Mouse (Mus musculus): ENCODE results near the gene Tmem211. TPM values are rescaled to one million over a fixed set of nuclear protein-coding genes. Genes with fewer than 3 reads are reported as not detected.

The Tmem211 gene
- polyA plus RNA-seq, 1 experiment, result 0.07 TPM

DNA sequence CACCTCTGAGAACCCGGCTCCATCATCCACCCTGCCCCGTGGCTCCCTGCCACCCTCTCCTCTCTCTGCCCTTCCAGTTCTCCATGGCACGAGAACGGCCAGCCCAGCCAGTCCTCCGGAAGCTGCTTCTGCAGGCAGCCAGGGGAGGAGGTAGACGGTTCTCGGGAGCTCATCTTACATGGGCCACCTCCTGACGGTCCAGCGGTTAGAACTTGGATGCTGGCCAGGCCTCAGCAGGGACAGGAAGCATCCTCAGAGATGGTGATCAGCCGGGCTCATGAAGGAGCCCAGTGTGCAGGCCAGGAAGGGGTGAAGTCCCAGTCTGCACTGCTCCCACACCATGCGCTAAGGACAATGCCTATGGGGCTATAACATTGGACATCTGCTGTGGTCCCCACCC lies 12.3 kb upstream of the Tmem211 start:
- peak; percentile 29 for DNase-seq (ENCODE audit: low read depth)
- TF ChIP-seq POLR2A (IDR thresholded peaks at IDR 0.05; ENCODE audit: borderline replicate concordance, extremely low read depth, insufficient read depth, insufficient read length, poor library complexity, severe bottlenecking) (no peak), CTCF (IDR thresholded peaks at IDR 0.05; ENCODE audit: borderline replicate concordance, extremely low read depth, insufficient read depth, insufficient read length) (no peak)

DNA sequence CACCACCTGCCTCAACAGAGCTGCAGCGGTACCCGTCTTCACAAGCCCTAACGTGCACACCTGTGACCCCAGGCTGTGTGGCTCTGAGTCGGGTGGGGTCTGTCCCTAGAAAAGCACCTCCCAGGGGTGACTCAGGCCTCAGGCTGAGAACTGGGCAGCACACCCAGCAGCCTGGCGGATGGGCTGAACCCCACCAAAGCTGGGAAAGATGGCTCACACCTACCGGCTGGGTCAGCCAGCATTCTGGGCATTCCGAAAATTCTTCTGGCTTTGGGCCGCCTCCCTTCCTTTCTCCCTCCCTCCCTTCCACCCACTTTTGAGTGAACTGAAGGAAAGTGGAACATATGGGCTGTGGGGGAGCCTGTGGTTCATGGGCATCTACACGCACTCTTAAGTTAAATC lies 11.1 kb upstream of the Tmem211 start:
- TF ChIP-seq POLR2A (IDR thresholded peaks at IDR 0.05; ENCODE audit: borderline replicate concordance, extremely low read depth, insufficient read depth, insufficient read length, poor library complexity, severe bottlenecking), result no peak

GRCm38 (mm10) chr5:113216328-113216960 lies 10.3 kb upstream of the Tmem211 start:
- TF ChIP-seq CTCF (IDR thresholded peaks at IDR 0.05; ENCODE audit: borderline replicate concordance, extremely low read depth, insufficient read depth, insufficient read length) (no peak), POLR2A (IDR thresholded peaks at IDR 0.05; ENCODE audit: borderline replicate concordance, extremely low read depth, insufficient read depth, insufficient read length, poor library complexity, severe bottlenecking) (no peak)
- no peak for DNase-seq (ENCODE audit: low read depth)

More for the DNA sequence above, 11.1 kb upstream of the Tmem211 start:
- no peak for DNase-seq (ENCODE audit: low read depth)

DNA sequence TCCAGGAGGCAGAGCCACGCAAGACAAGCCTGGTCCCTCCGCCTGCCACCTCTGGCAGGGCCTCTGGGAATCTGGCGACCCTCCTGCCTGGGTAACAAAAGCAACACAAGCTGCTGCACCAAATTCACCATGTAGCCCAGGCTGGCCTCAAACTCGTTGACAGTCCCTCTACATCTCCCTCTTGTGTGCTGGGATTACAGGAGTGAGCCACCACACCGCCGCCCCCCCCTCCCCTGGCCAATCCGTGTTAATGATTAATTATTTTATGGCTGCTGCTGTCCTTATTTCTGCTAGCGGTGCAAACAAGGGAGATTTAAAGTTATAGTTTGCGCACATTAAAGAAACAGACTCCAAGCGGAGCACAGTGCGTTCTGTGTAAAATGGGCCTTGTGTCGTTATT lies 9.6 kb upstream of the Tmem211 start:
- TF ChIP-seq CTCF (IDR thresholded peaks at IDR 0.05; ENCODE audit: borderline replicate concordance, extremely low read depth, insufficient read depth, insufficient read length) (no peak), POLR2A (IDR thresholded peaks at IDR 0.05; ENCODE audit: borderline replicate concordance, extremely low read depth, insufficient read depth, insufficient read length, poor library complexity, severe bottlenecking) (no peak)
- DNase-seq (ENCODE audit: low read depth), result no peak

DNA sequence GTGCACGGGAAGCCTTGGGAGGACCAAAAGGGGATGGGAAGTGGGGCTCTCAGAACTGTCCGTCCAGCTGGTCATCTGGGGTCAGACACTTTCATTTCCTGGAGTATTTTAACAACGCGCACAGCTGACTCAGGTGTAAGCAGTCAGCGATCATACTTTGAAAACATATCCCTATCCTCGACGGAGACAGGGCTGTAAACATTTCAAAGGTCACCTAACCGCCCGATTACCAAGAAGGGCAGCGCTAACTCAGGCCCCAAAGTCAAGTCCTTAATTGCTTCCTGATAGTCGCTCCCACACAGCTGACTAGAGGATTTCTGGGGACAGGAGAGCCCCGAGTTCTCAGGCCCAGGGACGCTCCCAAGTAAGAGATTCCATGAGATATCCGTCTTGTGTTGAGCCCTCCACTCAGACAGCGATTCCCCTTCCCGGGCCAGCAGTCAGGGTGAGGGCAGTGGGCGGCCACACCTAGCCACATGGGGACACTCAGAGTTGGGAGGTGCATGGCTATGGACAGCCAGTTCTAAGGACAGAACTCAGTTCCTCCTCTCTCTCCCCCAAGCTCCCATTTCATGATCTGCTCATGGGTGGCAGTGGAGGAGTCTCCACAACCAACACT lies 8.0 kb upstream of the Tmem211 start:
- TF ChIP-seq POLR2A (IDR thresholded peaks at IDR 0.05; ENCODE audit: borderline replicate concordance, extremely low read depth, insufficient read depth, insufficient read length, poor library complexity, severe bottlenecking) (no peak), CTCF (IDR thresholded peaks at IDR 0.05; ENCODE audit: borderline replicate concordance, extremely low read depth, insufficient read depth, insufficient read length) (no peak)
- no peak for DNase-seq (ENCODE audit: low read depth)

DNA sequence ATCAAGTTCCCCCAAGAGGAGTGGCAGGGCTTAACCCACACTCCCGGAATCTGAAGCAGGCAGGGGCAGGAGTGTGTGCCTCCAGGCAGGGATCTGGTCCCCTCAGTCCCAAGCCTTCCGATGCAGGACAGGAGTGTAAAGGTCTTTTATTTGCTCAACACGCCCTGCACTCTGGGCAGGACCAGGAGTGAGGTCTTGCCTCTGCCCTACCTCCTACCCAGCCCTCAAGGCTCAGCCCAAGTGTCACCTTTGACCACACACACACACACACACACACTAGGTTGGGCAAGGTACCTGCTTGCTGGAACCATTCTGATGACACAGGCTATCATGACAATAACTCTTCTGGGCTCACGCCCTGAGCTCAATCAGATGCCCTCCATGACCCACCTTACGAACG lies 7.3 kb upstream of the Tmem211 start:
- TF ChIP-seq CTCF (IDR thresholded peaks at IDR 0.05; ENCODE audit: borderline replicate concordance, extremely low read depth, insufficient read depth, insufficient read length), result no peak
- no peak for TF ChIP-seq POLR2A (IDR thresholded peaks at IDR 0.05; ENCODE audit: borderline replicate concordance, extremely low read depth, insufficient read depth, insufficient read length, poor library complexity, severe bottlenecking)
- DNase-seq (ENCODE audit: low read depth), result no peak

DNA sequence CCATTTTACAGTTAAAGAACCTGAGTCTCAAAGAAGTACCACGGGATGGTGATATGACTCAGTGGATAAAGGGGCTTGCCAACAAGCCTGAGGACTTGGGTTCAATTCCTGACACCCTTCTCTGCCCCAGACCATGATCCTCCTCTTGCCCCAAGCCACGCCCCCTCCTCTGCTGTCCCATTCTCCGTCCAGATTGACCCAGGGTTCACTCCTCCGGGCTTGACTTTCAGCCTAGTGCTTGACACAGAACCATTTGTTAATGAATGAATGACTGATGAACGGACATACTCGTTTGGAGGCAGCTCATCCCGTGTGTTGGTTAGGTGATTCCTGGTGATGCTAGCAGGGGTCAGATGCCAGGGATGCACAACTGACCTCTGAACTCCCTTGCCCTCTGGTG lies 6.8 kb upstream of the Tmem211 start:
- DNase-seq (ENCODE audit: low read depth), result no peak
- no peak for TF ChIP-seq POLR2A (IDR thresholded peaks at IDR 0.05; ENCODE audit: borderline replicate concordance, extremely low read depth, insufficient read depth, insufficient read length, poor library complexity, severe bottlenecking)
- no peak for TF ChIP-seq CTCF (IDR thresholded peaks at IDR 0.05; ENCODE audit: borderline replicate concordance, extremely low read depth, insufficient read depth, insufficient read length)

DNA sequence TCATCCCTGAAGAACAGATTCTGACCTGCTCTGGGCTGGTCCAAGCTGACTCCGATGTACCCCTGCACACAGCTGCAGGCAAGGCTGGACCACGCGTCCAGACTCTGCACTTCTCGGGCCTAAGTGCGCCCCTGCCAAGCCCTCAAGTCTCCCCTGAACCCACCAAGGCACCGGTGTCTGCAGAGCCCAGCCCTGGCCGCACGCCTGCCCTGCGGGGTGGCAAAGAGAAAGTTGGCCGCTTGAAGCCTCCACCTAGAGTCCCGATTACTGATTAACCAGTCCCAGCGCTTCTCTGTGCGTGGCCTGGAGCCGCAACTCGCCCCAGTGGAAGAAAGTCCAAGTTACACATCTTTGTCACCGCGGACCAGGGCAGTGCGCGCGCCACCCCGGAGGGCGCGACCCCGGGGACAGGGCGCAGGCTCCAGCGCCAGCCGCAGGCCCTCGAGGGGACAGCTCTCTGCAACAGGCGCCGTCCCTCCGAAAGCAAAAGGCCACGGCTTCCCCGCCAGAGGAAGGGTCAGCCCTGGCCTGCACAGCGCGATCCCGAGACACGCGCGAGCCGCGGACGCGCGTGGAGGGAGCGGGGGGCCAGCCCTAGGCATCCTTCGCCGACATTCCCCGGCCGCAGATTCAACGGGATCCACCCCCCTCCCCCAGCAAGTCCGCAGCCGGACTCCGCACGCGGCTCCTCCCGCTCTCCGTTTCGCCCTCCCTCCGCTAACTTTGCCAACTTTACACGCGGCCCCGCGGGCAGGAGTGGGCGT lies 6.1 kb upstream of the Tmem211 start:
- DNase-seq (ENCODE audit: low read depth), result no peak
- TF ChIP-seq POLR2A (IDR thresholded peaks at IDR 0.05; ENCODE audit: borderline replicate concordance, extremely low read depth, insufficient read depth, insufficient read length, poor library complexity, severe bottlenecking) (no peak), CTCF (IDR thresholded peaks at IDR 0.05; ENCODE audit: borderline replicate concordance, extremely low read depth, insufficient read depth, insufficient read length) (no peak)

DNA sequence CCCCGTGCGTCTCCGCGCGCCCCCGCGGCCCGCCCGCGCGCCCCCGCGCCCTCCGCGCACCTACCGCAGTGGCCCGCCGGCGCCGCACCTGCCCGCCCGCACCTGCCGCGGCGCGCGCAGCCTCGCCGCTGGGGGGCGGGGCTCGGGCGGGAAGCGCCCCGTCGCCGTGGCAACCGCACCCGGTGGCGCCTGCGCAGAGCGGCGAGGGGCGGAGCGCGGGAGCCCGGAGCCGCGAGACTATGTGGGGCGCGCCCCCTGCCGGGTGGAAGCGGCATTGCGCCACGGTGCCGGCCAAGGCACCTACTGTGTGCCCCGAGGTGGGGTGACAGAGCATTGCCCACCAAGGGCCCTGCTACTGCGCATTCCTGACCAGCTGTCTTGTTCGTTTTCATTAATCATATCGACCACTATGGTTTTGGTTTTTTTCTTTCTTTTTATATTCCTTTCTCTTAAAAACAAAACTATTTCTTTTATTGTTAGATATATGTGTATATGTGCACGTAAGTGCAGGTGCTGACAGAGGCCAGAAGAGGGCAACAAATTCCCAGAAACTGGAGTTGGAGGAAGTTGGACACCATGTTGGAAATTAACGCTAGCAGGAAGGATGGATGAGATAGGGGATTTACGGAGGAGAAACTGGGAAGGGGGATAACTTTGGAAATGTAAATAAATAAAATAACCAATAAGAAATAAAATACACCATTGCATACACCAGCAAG lies 5.4 kb upstream of the Tmem211 start, which contains the start of gene 2900026A02Rik:
TSS of gene 2900026A02Rik (minus strand) at position 90 of the 719 bp plus-strand sequence.
- TF ChIP-seq CTCF (IDR thresholded peaks at IDR 0.05; ENCODE audit: borderline replicate concordance, extremely low read depth, insufficient read depth, insufficient read length), result peak; percentile 72
- TF ChIP-seq POLR2A (IDR thresholded peaks at IDR 0.05; ENCODE audit: borderline replicate concordance, extremely low read depth, insufficient read depth, insufficient read length, poor library complexity, severe bottlenecking), result no peak
- peak; percentile 73 for DNase-seq (ENCODE audit: low read depth)

DNA sequence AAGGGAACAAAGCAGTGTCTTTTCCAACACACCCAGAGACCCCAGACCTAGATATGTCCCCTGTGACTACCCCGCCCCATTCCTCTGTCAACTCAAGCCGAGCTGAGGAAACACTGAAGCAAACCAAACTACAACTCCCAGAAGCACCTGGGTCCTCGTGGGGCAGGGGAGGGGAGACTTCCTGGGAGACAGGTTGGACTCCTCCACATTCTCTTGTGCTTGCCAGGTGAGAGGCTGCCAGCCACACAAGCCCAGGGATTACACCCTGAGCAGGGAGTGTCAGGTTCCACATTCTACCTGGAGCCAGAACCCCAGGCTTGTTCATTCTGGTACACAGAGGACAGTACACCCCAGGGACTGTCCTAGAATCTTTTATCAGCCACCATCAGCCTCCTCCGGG lies 2.8 kb upstream of the Tmem211 start:
- DNase-seq (ENCODE audit: low read depth), result no peak
- TF ChIP-seq POLR2A (IDR thresholded peaks at IDR 0.05; ENCODE audit: borderline replicate concordance, extremely low read depth, insufficient read depth, insufficient read length, poor library complexity, severe bottlenecking), result no peak
- no peak for TF ChIP-seq CTCF (IDR thresholded peaks at IDR 0.05; ENCODE audit: borderline replicate concordance, extremely low read depth, insufficient read depth, insufficient read length)

GRCm38 (mm10) chr5:113225271-113225670 lies 1.4 kb upstream of the Tmem211 start:
- peak; percentile 84 for DNase-seq (ENCODE audit: low read depth)
- TF ChIP-seq CTCF (IDR thresholded peaks at IDR 0.05; ENCODE audit: borderline replicate concordance, extremely low read depth, insufficient read depth, insufficient read length) (no peak), POLR2A (IDR thresholded peaks at IDR 0.05; ENCODE audit: borderline replicate concordance, extremely low read depth, insufficient read depth, insufficient read length, poor library complexity, severe bottlenecking) (no peak)

Data from brain, embryonic 14.5 days (tissue).